Mouse (Mus musculus) hindbrain, embryonic 16.5 days (tissue): ENCODE results near the gene Hoxa5. TPM values are rescaled to one million over a fixed set of nuclear protein-coding genes. Genes with fewer than 3 reads are reported as not detected.

ENCODE experiments used
- ATAC-seq: fragments of 200-750 bp; cut with Nextera tagmentation; 2 replicates; pipeline ENCODE4 v1.8.0; 2017; ENCODE audit warnings: moderate TSS enrichment, moderate library complexity
- H3K27ac ChIP-seq: fragments of 300-500 bp; sonication (generic); 2 replicates; pipeline ENCODE4 v1.5.1; 2014; ENCODE audit warnings: low read depth, mild to moderate bottlenecking, control low read depth, low read length, moderate library complexity
- H3K27me3 ChIP-seq: fragments of 300-500 bp; sonication (generic); replicated peaks from 2 replicates; pipeline ENCODE4 v1.6.1; 2014; ENCODE audit warnings: low read length; ENCODE audit not compliant: control insufficient read depth, insufficient read depth
- H3K36me3 ChIP-seq: fragments of 300-500 bp; sonication (generic); 2 replicates; pipeline ENCODE4 v1.6.1; 2014; ENCODE audit warnings: mild to moderate bottlenecking, low read length, moderate library complexity, mixed read lengths; ENCODE audit not compliant: control insufficient read depth, insufficient read depth
- H3K4me1 ChIP-seq: fragments of 300-500 bp; sonication (generic); 2 replicates; pipeline ENCODE4 v1.6.1; 2014; ENCODE audit warnings: low read depth, low read length; ENCODE audit not compliant: control insufficient read depth, insufficient read depth
- H3K4me2 ChIP-seq: fragments of 300-500 bp; sonication (generic); 2 replicates; pipeline ENCODE4 v1.6.1; 2014; ENCODE audit warnings: mild to moderate bottlenecking, low read length, control low read depth, moderate library complexity
- H3K4me3 ChIP-seq: fragments of 300-500 bp; sonication (generic); 2 replicates; pipeline ENCODE4 v1.5.1; 2014; ENCODE audit warnings: mild to moderate bottlenecking, low read length, control low read depth, moderate library complexity
- H3K9ac ChIP-seq: fragments of 300-500 bp; sonication (generic); 2 replicates; pipeline ENCODE4 v1.6.1; 2014; ENCODE audit warnings: low read depth, mild to moderate bottlenecking, control low read depth, low read length, moderate library complexity
- H3K9me3 ChIP-seq: fragments of 300-500 bp; sonication (generic); 2 replicates; pipeline ENCODE4 v1.6.1; 2014; ENCODE audit warnings: mild to moderate bottlenecking, low read length, moderate library complexity; ENCODE audit not compliant: control insufficient read depth
- WGBS: fragments of 180-500 bp; shearing (Covaris S2); extraction: QIAGEN DNeasy Blood & Tissue Kit; methylation state at CpG from one replicate; pipeline ENCODE4 v1.1.7; 2014; 5-methylcytosine and 5-hydroxymethylcytosine counted together
- polyA plus RNA-seq: library from polyadenylated mRNA; unstranded; fragments of >200 nt; fragmentation: Nextera tagmentation; extraction: Ambion mirVana; gene quantifications from 2 replicates; pipeline ENCODE4 v1.2.1, GENCODE M21; 2015

Gene Hoxa5
- polyA plus RNA-seq, 1 experiment from 2014 or later: 106 TPM

- peaks cover 69% of the 10 kb centered on the region for H3K27me3 ChIP-seq
- H3K4me2 ChIP-seq: no peak overlapping the region
- H3K9me3 ChIP-seq: no peaks in the 10 kb centered on the region
- no peak overlapping the region for H3K27ac ChIP-seq
- no peak overlapping the region for H3K9ac ChIP-seq
- WGBS: 3% methylated on average over 38 of the region's 38 CpGs
- no peaks in the 10 kb centered on the region for H3K36me3 ChIP-seq
- H3K4me3 ChIP-seq: no peak overlapping the region
- no peak for ATAC-seq
- H3K4me1 ChIP-seq: no peaks in the 10 kb centered on the region
Measured at GRCm38 (mm10) chr6:52228475-52229465, 24.4 kb upstream of the Hoxa5 start.

GRCm38 (mm10) chr6:52227470-52228222 is 23.3 kb upstream of the Hoxa5 start:
- Histone ChIP-seq H3K27ac (no peak overlapping the region), H3K9ac (no peak overlapping the region), H3K4me3 (no peak overlapping the region), H3K4me1 (no peaks in the 10 kb centered on the region), H3K9me3 (no peaks in the 10 kb centered on the region), H3K27me3 (peaks cover 69% of the 10 kb centered on the region), H3K36me3 (no peaks in the 10 kb centered on the region), H3K4me2 (no peak overlapping the region)
- no peak for ATAC-seq
- WGBS: 4% methylated on average over 11 of the region's 11 CpGs

- Histone ChIP-seq H3K27me3 (peaks cover 69% of the 10 kb centered on the region), H3K4me3 (no peak overlapping the region), H3K9me3 (no peaks in the 10 kb centered on the region), H3K36me3 (no peaks in the 10 kb centered on the region), H3K9ac (no peak overlapping the region), H3K4me2 (no peak overlapping the region), H3K4me1 (peaks cover 1% of the 10 kb centered on the region; the same call in 1 of the 2 replicates), H3K27ac (no peak overlapping the region)
- ATAC-seq: no peak
- 3% methylated on average over 26 of the region's 26 CpGs for WGBS
Measured at GRCm38 (mm10) chr6:52226569-52227257, 22.3 kb upstream of the Hoxa5 start.

GRCm38 (mm10) chr6:52225612-52226568 is 21.5 kb upstream of the Hoxa5 start:
- Histone ChIP-seq H3K9me3 (no peaks in the 10 kb centered on the region), H3K4me3 (no peak overlapping the region; the same call in 1 of the 2 replicates), H3K27me3 (peaks cover 73% of the 10 kb centered on the region), H3K4me1 (peaks cover 7% of the 10 kb centered on the region), H3K4me2 (no peak overlapping the region), H3K36me3 (no peaks in the 10 kb centered on the region), H3K9ac (no peak overlapping the region), H3K27ac (no peak overlapping the region)
- no peak for ATAC-seq
- WGBS: 3% methylated on average over 66 of the region's 69 CpGs

- Histone ChIP-seq H3K9me3 (no peaks in the 10 kb centered on the region), H3K36me3 (no peaks in the 10 kb centered on the region), H3K4me1 (peaks cover 7% of the 10 kb centered on the region), H3K9ac (no peak overlapping the region), H3K27me3 (peaks cover 68% of the 10 kb centered on the region), H3K4me3 (no peak overlapping the region), H3K4me2 (no peak overlapping the region), H3K27ac (no peak overlapping the region)
- ATAC-seq: no peak
- 4% methylated on average over 33 of the region's 36 CpGs for WGBS
Measured at GRCm38 (mm10) chr6:52224895-52225611, 20.7 kb upstream of the Hoxa5 start.

- ATAC-seq: no peak
- Histone ChIP-seq H3K9me3 (no peaks in the 10 kb centered on the region), H3K9ac (no peak overlapping the region), H3K4me2 (no peak overlapping the region), H3K4me1 (peaks cover 7% of the 10 kb centered on the region), H3K27me3 (peaks cover 69% of the 10 kb centered on the region), H3K36me3 (no peaks in the 10 kb centered on the region), H3K27ac (no peak overlapping the region), H3K4me3 (no peak overlapping the region)
- 3% methylated on average over 24 of the region's 24 CpGs for WGBS
Measured at GRCm38 (mm10) chr6:52223939-52224760, 19.8 kb upstream of the Hoxa5 start.

GRCm38 (mm10) chr6:52222729-52223128 is 18.3 kb upstream of the Hoxa5 start:
- no peaks in the 10 kb centered on the region for H3K36me3 ChIP-seq
- H3K9ac ChIP-seq: no peak overlapping the region
- H3K27me3 ChIP-seq: peaks cover 67% of the 10 kb centered on the region
- H3K4me3 ChIP-seq: no peak overlapping the region
- peaks cover 7% of the 10 kb centered on the region for H3K4me1 ChIP-seq
- no peaks in the 10 kb centered on the region for H3K9me3 ChIP-seq
- H3K4me2 ChIP-seq: no peak overlapping the region
- whole genome bisulfite sequencing: 15% methylated on average over 13 of the region's 13 CpGs
- H3K27ac ChIP-seq: no peak overlapping the region
- ATAC-seq: no peak
